Mouse (Mus musculus): ENCODE data around the gene Adgrg1.

GRCm38 (mm10) chr8:94967071-94967470 lies 7.5 kb upstream of the Adgrg1 start:
- no peak for TF ChIP-seq CTCF (IDR thresholded peaks at IDR 0.05; ENCODE audit: borderline replicate concordance, extremely low read depth, insufficient read depth, insufficient read length)
- TF ChIP-seq POLR2A (IDR thresholded peaks at IDR 0.05; ENCODE audit: borderline replicate concordance, extremely low read depth, insufficient read depth, insufficient read length, poor library complexity, severe bottlenecking): no peak

All from brain, embryonic 14.5 days (tissue).